Mouse (Mus musculus) kidney, postnatal 25 days (tissue): Measurements from ENCODE around the gene Tacc3.

Experiments used
- DNase-seq, 2 experiments: peaks; one replicate each; pipeline ENCODE4 v3.0.0; 2021; ENCODE audit warnings: mixed read lengths in 2 of 2

Tacc3 gene

GRCm38 (mm10) chr5:33723019-33723640 lies 65.2 kb downstream of the Tacc3 start:
- peak; percentile 44 to 68 for DNase-seq

DNA sequence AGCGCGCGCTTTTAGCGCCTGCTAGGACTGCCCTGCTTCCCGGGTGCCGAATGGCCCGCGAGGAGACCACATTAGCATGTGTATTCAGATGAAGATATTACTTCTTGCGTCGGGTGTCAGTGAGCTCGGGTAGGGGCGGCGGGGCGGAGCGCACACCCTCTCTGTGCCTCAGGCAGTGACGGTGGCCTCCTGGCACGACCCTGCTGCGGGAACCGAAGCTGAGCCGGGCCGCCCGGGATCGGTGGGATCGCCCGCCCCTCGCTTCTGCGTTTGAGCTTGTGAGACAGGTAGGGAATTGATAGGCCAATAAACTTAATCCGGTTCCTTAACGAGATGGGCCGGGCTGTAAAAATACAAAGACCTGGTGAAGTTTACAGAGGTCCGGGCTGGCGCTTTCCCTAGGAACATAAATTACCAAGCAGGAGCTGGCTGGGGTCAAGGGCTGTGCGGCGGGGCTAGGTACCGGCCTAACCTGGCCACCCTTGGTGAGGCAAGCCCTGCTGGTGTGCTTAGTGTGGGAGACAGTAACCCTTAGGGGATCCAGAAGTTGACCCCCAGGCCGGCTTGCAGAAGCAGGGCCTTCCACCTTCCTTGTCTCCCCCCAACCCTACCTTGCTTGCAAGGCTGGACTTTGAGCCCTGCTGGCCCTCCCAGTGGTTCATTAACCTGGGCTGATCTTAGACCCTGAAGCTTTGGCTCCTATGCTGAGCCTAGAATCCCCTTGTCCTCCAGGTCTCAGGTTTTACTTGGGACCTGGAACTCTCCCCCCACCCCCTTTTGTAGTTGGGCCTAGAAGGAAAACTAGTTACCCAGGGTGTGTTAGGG lies 65.9 kb downstream of the Tacc3 start:
- peak; percentile 77 to 90 for DNase-seq

DNA sequence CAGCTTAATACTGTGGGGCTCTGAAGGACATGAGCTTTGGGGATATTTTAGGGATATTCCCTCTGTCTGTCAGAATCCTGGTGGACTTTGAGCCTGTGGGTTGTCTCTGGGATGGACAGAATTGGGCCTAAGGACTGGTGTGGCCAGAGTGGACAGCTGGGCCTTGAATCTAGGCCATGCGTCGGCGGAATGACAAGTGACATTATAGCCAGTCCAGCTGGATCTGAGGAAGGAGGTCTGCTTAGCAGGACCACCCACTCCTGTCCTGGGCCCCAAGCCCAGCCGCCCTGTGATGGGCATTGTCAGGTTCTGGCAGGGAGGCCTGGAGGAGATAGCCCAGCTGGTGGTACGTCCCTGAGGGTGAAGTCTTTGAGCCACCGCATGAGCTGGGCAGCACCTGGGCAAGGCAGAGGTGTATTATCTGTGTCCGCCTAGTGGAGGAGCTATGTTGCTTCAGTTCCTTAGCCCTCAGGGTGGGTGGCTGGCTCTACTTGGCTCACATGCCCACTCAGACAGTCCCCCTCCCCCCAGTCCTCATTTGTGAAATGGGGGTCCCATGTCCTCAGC lies 68.2 kb downstream of the Tacc3 start:
- peak in 1 of 2 experiments; percentile 43 for DNase-seq

GRCm38 (mm10) chr5:33726891-33727290 lies 69.0 kb downstream of the Tacc3 start:
- peak in 1 of 2 experiments; percentile 24 for DNase-seq
